11 mouse cellular contexts compared by ENCODE assay signal in the genomic region with DNA sequence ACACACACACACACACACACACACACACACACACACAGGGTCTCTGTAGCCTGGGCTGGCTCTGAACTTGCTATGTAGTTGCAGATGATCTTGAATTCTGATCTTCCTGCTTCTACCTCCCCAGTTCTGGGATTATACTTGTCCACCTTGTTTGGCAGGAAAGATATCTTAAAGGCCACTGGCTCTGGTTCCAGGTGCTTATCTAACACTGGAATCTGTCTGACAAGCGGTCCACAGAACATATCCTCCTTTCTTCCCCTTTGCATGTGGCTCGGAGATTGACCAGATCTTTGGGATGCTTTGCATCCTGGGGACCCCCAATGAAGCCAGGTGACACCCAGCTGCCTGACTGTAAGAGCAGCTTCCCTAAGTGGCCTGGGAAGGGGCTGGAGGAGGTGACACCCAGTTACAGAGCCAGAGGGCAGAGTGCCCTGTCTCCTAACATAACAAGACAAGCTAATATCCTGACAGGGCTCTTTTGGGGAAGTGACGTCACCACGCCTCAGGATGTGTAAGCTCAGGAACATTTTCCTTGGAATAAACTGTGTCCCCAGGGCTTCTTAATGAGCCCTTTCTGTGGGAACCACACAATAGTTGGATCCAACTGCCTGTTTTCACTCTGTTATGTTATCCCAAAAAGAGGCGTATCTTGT. TPM values are rescaled to one million over a fixed set of nuclear protein-coding genes. Genes with fewer than 3 reads are reported as not detected.
DNase-seq lines count a peak whose midpoint lies in the region; ATAC-seq and TF ChIP-seq lines count a peak whose summit lies in the region.
"Had no signal": no experiment of that assay in that cellular context is flagged by ENCODE, and none has a peak within 500 bp of the region (broad histone marks: within the 10 kb centered on the region; RNA-seq: fewer than 3 reads in every experiment).

No protein-coding gene starts in this region.

- no peak; the same call in 1 of the 2 replicates for TF ChIP-seq CTCF in heart, postnatal 0 days (IDR thresholded peaks at IDR 0.05; ENCODE audit: low read depth)
- no peak for TF ChIP-seq CTCF in lung, embryonic 14.5 days (IDR thresholded peaks at IDR 0.05; ENCODE audit: low read depth)

- H3K4me1 ChIP-seq in embryonic facial prominence, embryonic 15.5 days, result peaks cover 72% of the 10 kb centered on the region
- peaks cover 78% of the 10 kb centered on the region for H3K4me1 ChIP-seq in embryonic facial prominence, embryonic 10.5 days
- peaks cover 52% of the 10 kb centered on the region for H3K4me1 ChIP-seq in brown adipose tissue, adult 24 weeks (ENCODE audit: control insufficient read depth, insufficient read depth, insufficient read length, low read length)
- H3K4me1 ChIP-seq in heart, postnatal 0 days (ENCODE audit: control insufficient read depth, insufficient read depth), result peaks cover 50% of the 10 kb centered on the region
- peaks cover 30% of the 10 kb centered on the region for H3K4me1 ChIP-seq in lung, embryonic 14.5 days (ENCODE audit: insufficient read depth)
- H3K4me1 ChIP-seq in neural tube, embryonic 15.5 days, result peaks cover 11% of the 10 kb centered on the region

- H3K27me3 ChIP-seq in embryonic facial prominence, embryonic 15.5 days, result no peaks in the 10 kb centered on the region
- no peaks in the 10 kb centered on the region for H3K27me3 ChIP-seq in embryonic facial prominence, embryonic 10.5 days (replicated peaks; ENCODE audit: low read depth, poor library complexity, severe bottlenecking)
- no peaks in the 10 kb centered on the region for H3K27me3 ChIP-seq in heart, postnatal 0 days (ENCODE audit: control insufficient read depth, insufficient read depth, low read length)
- H3K27me3 ChIP-seq in lung, embryonic 14.5 days (ENCODE audit: insufficient read depth, low read length), result no peaks in the 10 kb centered on the region
- H3K27me3 ChIP-seq in neural tube, embryonic 15.5 days (replicated peaks), result no peaks in the 10 kb centered on the region
- H3K27me3 ChIP-seq: forebrain, embryonic 15.5 days; midbrain, embryonic 13.5 days had no signal

- TF ChIP-seq EP300 in heart, postnatal 0 days (IDR thresholded peaks at IDR 0.05; ENCODE audit: low read depth), result peak; percentile 72

- no peaks in the 10 kb centered on the region for H3K9me3 ChIP-seq in embryonic facial prominence, embryonic 15.5 days (replicated peaks)
- no peaks in the 10 kb centered on the region for H3K9me3 ChIP-seq in embryonic facial prominence, embryonic 10.5 days
- no peaks in the 10 kb centered on the region for H3K9me3 ChIP-seq in heart, postnatal 0 days (replicated peaks; ENCODE audit: control insufficient read depth, low read length)
- no peaks in the 10 kb centered on the region for H3K9me3 ChIP-seq in lung, embryonic 14.5 days (ENCODE audit: low read depth, low read length)
- H3K9me3 ChIP-seq in neural tube, embryonic 15.5 days (replicated peaks), result no peaks in the 10 kb centered on the region
- H3K9me3 ChIP-seq: forebrain, embryonic 15.5 days; midbrain, embryonic 13.5 days had no signal

- no peaks in the 10 kb centered on the region for H3K36me3 ChIP-seq in embryonic facial prominence, embryonic 15.5 days
- H3K36me3 ChIP-seq in embryonic facial prominence, embryonic 10.5 days (replicated peaks), result no peaks in the 10 kb centered on the region
- no peaks in the 10 kb centered on the region for H3K36me3 ChIP-seq in heart, postnatal 0 days (replicated peaks; ENCODE audit: control insufficient read depth, insufficient read depth, low read length)
- H3K36me3 ChIP-seq in lung, embryonic 14.5 days (ENCODE audit: insufficient read depth), result no peaks in the 10 kb centered on the region
- no peaks in the 10 kb centered on the region for H3K36me3 ChIP-seq in neural tube, embryonic 15.5 days
- H3K36me3 ChIP-seq: forebrain, embryonic 15.5 days; midbrain, embryonic 13.5 days had no signal

- WGBS in embryonic facial prominence, embryonic 15.5 days, result 56% methylated on average over 5 of the region's 5 CpGs
- WGBS in embryonic facial prominence, embryonic 10.5 days, result 71% methylated on average over 5 of the region's 5 CpGs
- WGBS in heart, postnatal 0 days, result 32% methylated on average over 5 of the region's 5 CpGs
- 60% methylated on average over 5 of the region's 5 CpGs for WGBS in lung, embryonic 14.5 days
- 88% methylated on average over 5 of the region's 5 CpGs for WGBS in neural tube, embryonic 15.5 days

- no peak overlapping the region for H3K9ac ChIP-seq in embryonic facial prominence, embryonic 15.5 days
- H3K9ac ChIP-seq in heart, postnatal 0 days (replicated peaks; ENCODE audit: low read depth, low read length), result no peak overlapping the region
- no peak overlapping the region for H3K9ac ChIP-seq in lung, embryonic 14.5 days
- no peak overlapping the region for H3K9ac ChIP-seq in neural tube, embryonic 15.5 days (replicated peaks)
- H3K9ac ChIP-seq: forebrain, embryonic 15.5 days; midbrain, embryonic 13.5 days had no signal

- no peak overlapping the region for H3K4me3 ChIP-seq in embryonic facial prominence, embryonic 15.5 days (replicated peaks)
- H3K4me3 ChIP-seq in embryonic facial prominence, embryonic 10.5 days, result no peak overlapping the region
- H3K4me3 ChIP-seq in brown adipose tissue, adult 24 weeks (ENCODE audit: insufficient read depth, low read depth, low read length), result no peak overlapping the region
- H3K4me3 ChIP-seq in heart, postnatal 0 days (ENCODE audit: low read depth, low read length), result no peak overlapping the region
- no peak overlapping the region for H3K4me3 ChIP-seq in lung, embryonic 14.5 days (ENCODE audit: low read depth, low read length)
- no peak overlapping the region for H3K4me3 ChIP-seq in neural tube, embryonic 15.5 days (replicated peaks)
- H3K4me3 ChIP-seq: forebrain, embryonic 15.5 days; midbrain, embryonic 13.5 days had no signal

- no peak overlapping the region for H3K4me2 ChIP-seq in embryonic facial prominence, embryonic 15.5 days (replicated peaks)
- no peak overlapping the region for H3K4me2 ChIP-seq in heart, postnatal 0 days (ENCODE audit: low read depth, low read length)
- H3K4me2 ChIP-seq in lung, embryonic 14.5 days, result no peak overlapping the region
- H3K4me2 ChIP-seq in neural tube, embryonic 15.5 days, result no peak overlapping the region
- H3K4me2 ChIP-seq: forebrain, embryonic 15.5 days; midbrain, embryonic 13.5 days had no signal

- H3K27ac ChIP-seq in embryonic facial prominence, embryonic 15.5 days (replicated peaks), result peak overlapping the region; percentile 48; the same call in 1 of the 2 replicates
- no peak overlapping the region for H3K27ac ChIP-seq in embryonic facial prominence, embryonic 10.5 days (replicated peaks)
- peak overlapping the region; percentile 100 for H3K27ac ChIP-seq in brown adipose tissue, adult 24 weeks (replicated peaks; ENCODE audit: low read depth, low read length)
- peak overlapping the region; percentile 85 for H3K27ac ChIP-seq in heart, postnatal 0 days (ENCODE audit: low read depth)
- H3K27ac ChIP-seq in lung, embryonic 14.5 days (ENCODE audit: low read depth), result peak overlapping the region; percentile 32; the same call in 1 of the 2 replicates
- no peak overlapping the region for H3K27ac ChIP-seq in neural tube, embryonic 15.5 days (replicated peaks)
- H3K27ac ChIP-seq: forebrain, embryonic 15.5 days; midbrain, embryonic 13.5 days had no signal

- DNase-seq in embryonic facial prominence, embryonic 10.5 days (ENCODE audit: low spot score), result no peak
- DNase-seq in heart, postnatal 0 days (ENCODE audit: low spot score), result peak; percentile 77
- peak; percentile 44 for DNase-seq in lung, embryonic 14.5 days
- DNase-seq in urinary bladder, adult 18-20 months (ENCODE audit: low spot score in 2 of 2), result no peak
- no peak for DNase-seq in frontal cortex, postnatal 36 days (ENCODE audit: low spot score in 2 of 2)
- DNase-seq: liver had no signal

- no peak for ATAC-seq in embryonic facial prominence, embryonic 15.5 days (ENCODE audit: insufficient number of reproducible peaks, low FRiP score, low TSS enrichment, low read depth)
- ATAC-seq in heart, postnatal 0 days (ENCODE audit: insufficient read depth, low read depth), result peak; percentile 40
- no peak for ATAC-seq in lung, embryonic 14.5 days (ENCODE audit: insufficient read depth)
- ATAC-seq in neural tube, embryonic 15.5 days (ENCODE audit: low FRiP score), result no peak
- ATAC-seq: forebrain, embryonic 15.5 days; midbrain, embryonic 13.5 days had no signal

RNA-seq across cellular contexts. Expression of gene Sec14l1, which starts 20.9 kb away (rescaled TPM):
- polyA plus RNA-seq in embryonic facial prominence, embryonic 15.5 days (2015; fragmentation: Nextera tagmentation; extraction: Ambion mirVana), result 61.4 and 69.3 TPM in 2 replicates
- polyA plus RNA-seq in embryonic facial prominence, embryonic 10.5 days (2016; fragmentation: Nextera tagmentation; extraction: Ambion mirVana), result 50.6 and 51.8 TPM in 2 replicates
- polyA plus RNA-seq in brown adipose tissue, adult 24 weeks (2012; ENCODE audit: insufficient read depth, insufficient read length, missing spikeins), result 35.4 and 37.4 TPM in 2 replicates
- total RNA-seq in heart, postnatal 0 days (2014; rRNA removed; ENCODE audit: low replicate concordance), result 62.1 and 71.6 TPM in 2 replicates
- polyA plus RNA-seq in heart, postnatal 0 days (2015; fragmentation: Nextera tagmentation; extraction: Ambion mirVana), result 36.4 and 38.0 TPM in 2 replicates
- polyA plus RNA-seq in lung, embryonic 14.5 days (2014; fragmentation: Nextera tagmentation; extraction: Ambion mirVana), result 44.3 and 46.2 TPM in 2 replicates
- polyA plus RNA-seq in neural tube, embryonic 15.5 days (2015; fragmentation: Nextera tagmentation; extraction: Ambion mirVana), result 52.0 and 52.1 TPM in 2 replicates

Comparison
In these comparisons a context has a peak if more than half of its experiments do, and no peak if none do; other contexts are left out.
1. H3K27ac ChIP-seq: peak in embryonic facial prominence, embryonic 15.5 days (single experiment), brown adipose tissue, adult 24 weeks (single experiment), heart, postnatal 0 days (single experiment) and lung, embryonic 14.5 days (single experiment); none in embryonic facial prominence, embryonic 10.5 days (single experiment) and neural tube, embryonic 15.5 days (single experiment).
2. DNase-seq: peak in heart, postnatal 0 days (single experiment) and lung, embryonic 14.5 days (single experiment); none in embryonic facial prominence, embryonic 10.5 days (single experiment), urinary bladder, adult 18-20 months (0 of 2) and frontal cortex, postnatal 36 days (0 of 2).